Mouse (Mus musculus) urinary bladder, postnatal 36 days (tissue): ENCODE data around the gene Bbs9.
A peak's percentile ranks its signal among the peaks of the same experiment; 100 is the strongest.

ENCODE experiments used
- DNase-seq, 2 experiments: peaks; one replicate each; pipeline ENCODE4 v3.0.0; 2022; ENCODE audit warnings: low spot score in 2 of 2, mixed read lengths in 1 of 2

The Bbs9 gene

DNA sequence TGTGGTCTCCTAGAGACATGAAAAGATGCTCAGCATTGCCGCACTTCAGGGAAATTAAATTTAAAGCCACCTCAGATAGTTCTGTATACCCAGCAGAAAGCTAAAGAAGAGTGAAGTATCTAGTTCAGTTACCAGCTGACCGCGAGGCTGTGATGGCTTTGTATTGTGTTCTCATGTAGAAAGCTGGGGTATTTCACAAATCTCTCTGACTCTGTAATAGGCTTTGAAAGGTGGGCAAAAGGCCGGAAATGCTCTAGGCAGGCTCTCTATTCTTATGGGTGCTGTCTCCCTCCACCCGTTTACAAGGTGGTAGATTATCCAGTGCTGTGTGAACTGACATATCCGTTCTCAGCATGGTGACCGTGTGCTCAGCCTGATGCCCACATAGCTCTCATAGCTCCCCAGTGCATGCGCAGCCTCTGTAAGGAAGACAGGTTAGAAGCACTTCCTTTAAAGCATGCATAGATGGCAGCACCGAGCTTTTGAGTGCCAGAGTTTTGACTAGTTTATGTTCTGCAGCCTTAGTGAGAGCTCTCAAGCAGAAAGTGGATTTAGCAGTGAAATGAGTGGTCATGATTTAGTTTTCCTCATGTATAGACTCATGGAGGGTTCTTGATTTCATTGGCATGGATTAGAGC lies 57.4 kb downstream of the Bbs9 start:
- DNase-seq, result no peak

DNA sequence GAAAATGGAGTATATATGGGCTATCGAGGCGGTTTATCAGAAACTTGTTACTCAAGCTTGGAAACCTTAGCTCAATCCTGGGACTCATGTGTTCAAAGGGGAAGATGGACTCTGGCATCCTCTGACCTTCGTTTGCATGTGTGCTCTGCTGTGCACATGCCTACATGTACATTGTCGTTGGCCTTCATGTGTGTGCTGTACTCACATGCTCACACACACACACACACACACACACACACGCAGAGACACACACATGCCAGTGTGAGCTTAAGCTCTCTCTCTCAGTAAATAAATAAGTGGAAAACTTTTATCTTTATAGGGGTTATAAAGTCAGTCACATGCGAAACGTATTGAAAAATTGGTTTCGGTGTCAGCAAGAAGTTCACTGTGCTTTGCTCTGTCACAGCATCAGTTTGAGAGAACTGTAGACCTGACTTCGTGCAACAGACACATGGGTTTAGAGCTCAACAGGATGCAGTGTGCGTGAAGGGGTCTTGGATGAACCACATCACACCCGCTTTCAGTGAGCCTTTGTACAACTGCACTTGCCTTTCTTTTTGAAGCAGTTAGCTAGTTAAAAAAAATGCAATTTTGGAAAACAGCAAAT lies 62.4 kb downstream of the Bbs9 start:
- no peak for DNase-seq

DNA sequence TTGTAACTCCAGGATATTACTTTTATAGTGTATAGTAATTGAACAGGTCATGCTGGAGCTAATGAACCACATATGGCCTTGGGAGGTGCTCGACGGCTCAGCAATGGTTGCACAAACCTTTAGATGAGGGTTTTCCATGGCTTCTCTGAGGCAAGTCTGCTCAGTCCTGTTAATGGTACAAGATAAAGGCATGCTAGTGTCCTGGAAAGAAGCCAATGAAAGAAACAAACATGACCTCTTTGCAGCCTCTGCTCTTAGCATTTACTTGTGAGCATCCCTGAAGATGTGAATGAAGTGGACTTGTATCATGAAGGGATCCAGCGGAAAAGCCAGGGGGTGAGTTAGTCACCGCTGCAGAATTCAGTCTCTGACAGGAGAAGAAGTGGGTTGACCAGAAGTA lies 64.0 kb downstream of the Bbs9 start:
- DNase-seq, result no peak

DNA sequence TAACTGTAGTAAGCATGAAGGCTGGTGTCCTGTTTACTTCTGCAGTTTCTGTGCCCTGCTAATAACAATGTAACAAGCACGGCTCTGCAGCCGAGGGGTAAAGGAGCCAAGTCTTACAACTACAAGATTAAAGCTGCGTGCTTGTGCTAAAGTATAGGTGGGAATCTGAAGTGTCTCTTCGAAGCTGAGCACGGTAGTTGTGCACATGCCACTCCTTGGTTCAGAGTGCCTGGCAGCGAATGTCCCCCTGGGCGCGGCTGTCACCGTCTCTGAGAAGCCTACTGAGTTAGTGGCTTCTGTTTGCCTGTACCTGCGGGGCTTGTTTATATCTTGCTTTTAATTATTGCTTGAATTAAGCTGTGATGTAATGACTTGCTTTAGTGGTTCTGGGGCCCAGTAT lies 65.6 kb downstream of the Bbs9 start:
- DNase-seq, result no peak

DNA sequence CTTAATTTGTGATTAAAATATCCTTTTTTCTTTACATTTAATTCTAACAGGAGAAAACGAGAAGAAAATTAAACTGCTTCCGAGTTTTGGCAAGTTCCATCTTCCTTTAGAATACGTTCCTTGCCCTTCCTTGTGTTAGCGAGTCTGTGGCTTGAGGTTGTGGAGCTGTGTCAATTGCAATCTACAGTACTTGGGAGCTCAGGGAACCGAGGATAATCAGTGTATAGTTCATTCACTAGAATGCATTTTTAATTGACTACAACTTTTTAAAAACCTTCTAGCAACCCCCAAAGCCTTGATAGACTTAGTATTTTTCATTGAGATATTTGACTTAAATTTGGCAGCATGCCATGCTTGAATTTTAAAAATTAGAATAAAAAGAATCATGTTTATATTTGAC lies 68.0 kb downstream of the Bbs9 start:
- no peak for DNase-seq

DNA sequence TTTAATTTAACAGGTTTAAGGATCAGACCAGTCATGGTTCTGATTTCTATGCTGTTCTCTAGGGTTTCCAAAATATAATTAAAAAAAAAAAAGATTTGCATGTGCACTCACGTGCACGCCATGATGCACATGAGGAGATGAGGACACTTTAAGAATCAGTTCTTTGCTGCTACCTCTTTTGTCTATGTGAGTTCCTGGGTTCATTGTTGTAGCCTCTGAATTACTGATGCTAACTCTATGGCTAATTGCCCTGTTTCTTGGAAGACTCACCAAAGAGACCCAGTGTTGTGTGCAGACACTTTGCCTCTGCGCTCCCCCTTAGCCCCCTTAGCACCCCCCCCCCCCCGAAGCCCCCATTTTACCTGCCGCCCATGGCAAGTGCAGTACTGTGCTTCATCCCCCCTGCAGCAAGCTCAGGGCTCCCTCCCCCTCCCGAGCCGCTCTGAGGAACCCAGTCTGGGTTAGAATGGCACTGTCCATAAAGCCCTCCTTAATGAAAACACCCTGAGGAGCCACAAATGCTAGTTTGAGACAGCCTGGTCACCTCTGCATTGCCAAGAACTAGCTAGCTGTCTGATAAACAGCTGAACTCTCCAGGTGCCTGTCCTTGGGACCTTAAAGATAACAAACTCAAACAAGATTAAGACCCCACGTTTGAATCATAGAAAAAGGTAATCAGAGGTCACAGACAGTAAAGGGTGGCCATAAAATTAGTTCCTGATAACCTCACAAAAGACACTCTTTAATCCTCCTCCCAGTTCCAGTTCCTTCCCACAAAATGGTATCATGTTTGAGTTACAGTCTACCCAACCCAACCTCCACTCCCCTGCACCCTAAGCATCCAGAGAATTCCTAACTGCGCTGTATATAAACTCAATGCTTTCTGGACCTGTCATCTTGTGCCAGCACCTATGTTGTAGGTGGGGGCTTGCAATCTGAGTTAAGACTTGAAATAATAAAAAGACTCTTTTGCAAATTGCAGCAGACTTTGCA lies 69.1 kb downstream of the Bbs9 start:
- no peak for DNase-seq

DNA sequence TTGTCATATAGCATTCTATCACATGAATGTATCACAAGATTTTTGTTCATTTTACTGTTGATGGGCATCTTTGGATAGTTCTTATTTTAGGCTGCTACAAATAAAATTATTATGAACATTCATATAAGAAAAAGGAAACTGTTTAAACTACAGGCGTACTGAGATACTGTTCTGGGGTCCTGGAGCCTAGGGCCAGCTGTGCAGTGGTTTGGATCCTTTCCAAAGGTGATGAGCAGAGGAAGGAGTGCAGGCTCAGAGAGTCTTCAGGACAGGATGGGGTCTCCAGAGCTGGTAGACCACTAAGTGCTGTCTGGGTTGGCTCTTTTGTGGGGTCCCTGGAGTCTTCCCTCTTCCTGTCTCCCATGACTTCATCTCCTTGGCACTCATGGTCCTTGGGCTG lies 75.8 kb downstream of the Bbs9 start:
- DNase-seq, result no peak

DNA sequence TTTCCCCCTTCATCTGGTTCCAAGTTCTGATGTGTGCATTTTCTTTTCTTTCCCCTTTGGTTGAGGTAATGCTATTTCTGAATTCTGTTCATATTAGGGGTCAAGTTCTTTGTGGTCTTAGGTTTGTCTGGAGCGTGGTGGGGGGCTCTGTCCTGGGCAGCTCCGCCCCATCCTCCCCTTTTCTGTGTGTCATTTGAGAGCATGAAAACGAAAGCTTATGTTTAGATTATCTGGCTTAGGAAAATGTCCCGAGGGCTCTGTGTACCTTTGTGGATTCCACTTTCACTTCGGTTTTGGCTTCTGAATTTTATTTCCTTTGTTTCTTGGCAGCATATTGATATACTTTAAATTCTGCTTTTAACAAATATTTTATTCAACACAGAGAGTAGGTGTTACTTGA lies 80.6 kb downstream of the Bbs9 start:
- DNase-seq, result no peak

DNA sequence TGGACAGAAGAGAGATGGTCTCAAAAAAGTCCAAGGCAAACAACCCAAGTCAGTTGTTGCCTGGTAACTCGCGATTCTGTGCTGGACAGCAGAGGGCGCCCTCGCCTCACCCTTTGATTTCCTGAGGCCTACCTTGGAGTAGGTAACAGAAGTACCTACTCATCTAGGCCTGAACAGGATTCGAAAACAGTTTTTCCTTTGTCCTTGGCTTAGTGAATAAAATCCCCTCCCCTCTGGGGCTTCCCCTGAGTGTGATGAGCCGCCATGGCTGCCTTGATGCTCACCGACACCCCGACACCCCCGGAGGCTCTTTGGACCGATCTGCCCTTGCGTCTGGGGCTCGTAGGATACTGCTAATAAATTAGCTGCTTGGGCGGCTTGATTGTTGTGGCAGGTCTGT lies 82.0 kb downstream of the Bbs9 start:
- peak; percentile 32 to 69 for DNase-seq

DNA sequence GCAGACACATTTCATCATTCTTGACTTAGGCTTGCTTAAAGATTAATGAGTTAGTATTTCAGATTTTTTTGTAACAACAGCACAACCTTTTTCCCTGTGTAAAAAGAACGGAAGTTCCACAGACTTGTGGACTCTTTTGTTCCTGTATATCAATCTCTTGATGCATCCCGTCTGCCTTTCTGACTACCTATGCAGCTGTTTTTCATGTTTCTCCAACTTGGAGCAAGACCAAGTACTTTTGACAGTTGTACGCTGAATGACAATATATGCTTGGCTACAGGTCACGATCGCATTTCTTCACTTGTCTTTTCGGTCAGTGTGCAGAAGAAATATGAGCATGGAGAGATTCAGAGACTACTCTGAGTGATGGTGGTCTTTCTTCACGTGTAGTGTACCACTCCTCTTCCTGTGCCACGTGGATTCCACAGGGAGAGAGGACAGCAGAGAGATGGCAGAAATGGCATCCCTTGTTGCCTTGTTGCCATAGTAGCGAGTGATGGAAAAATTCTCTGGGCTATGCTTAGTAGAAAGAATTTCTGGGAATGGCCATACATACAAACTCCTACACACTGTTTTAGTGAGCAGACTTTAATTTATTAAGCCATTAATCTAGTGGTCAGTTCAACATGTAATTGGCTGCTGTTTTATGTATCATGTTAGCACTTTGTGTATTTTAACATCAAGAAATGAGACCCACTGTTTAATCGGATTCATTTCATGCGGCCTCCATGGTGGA lies 88.3 kb downstream of the Bbs9 start:
- no peak for DNase-seq

DNA sequence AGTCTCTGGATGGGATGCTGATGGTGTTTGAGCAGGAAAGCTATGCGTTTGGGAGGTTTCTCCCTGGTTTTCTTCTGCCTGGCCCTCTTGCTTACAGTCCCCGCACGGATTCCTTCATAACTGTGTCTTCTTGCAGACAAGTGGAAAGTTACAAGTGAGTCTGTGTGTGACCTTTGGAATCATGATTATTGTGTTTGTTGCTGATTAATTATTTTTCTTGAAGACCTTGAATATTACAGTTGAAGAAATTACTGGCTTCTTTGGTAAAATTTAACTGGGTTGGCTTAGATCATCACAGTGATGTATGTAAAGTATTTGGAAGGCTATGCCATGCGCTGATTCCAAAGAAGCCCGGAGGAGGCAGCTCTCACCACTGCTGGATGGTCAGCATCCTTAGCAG lies 92.2 kb downstream of the Bbs9 start:
- DNase-seq, result no peak

DNA sequence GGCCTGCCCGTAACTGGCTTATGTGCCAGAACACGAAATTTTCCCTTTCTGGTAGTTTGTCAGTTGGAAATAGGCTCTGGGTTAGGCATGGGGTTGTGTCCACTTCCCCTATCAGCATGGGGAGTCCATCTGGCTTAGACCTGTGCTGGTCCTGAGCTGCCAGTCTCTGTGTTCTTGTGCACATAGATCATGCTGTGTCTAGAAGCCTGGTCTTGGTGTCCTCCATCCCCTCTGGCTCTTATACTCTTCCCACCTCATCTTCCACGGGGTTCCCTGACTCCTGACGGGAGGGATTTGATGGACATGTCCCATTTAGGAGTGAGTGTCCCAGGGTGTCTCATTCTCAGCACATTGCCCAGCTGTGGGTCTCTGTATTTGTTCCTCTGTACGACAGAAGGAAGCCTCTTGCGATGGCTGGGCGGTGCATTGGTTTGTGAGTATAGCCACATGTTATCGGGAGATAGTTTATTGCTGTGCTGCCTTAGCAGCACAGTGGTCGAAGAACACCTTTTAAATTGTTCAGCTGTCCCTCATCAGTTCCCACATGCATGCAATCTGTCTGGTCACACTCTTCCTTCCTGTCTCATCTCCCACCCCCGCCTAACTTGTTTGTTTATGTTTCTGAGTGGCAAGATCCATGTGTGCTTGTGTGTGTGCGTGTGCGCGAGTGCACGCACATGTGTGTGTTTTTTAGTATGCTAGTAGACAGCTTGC lies 101.1 kb downstream of the Bbs9 start:
- DNase-seq, result no peak

DNA sequence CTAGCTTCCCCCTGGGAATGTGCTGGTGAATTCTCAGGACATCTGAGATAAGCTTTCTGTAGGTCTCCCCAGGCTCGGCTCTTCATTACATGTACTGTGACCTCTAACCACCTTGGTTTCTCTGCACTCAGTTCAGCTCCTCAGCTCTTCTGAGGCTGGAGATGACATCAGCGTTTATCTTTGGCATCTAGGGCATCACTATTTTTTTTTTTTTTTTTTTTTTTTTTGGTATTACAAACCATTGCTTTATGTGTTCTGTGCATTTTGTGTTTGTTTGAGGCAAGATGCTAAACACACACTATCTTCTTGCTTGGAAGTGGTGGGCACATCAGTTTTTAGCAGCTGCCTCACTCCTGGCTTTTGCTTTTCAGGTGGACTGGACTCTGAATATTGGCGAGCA lies 102.8 kb downstream of the Bbs9 start:
- no peak for DNase-seq

DNA sequence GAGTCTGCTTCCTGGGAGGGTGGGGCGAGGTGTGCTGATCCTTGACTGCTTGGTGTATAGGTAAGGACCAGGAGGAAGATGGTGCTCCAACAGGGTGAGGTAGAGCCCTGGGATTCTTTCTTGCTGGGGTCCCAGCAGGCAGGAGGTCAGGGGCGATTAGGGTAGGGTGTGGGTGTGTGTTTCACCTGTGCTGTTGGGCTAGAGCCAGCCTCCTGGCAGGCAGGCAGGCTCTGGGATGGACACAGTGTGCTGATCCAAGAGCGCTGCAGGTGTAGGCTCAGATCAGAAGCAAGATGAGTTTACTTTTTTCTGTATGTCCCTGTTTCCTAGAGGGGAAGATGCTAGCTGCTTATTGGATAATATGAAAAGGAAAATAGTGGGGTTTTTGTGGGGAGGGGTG lies 108.7 kb downstream of the Bbs9 start:
- no peak for DNase-seq

DNA sequence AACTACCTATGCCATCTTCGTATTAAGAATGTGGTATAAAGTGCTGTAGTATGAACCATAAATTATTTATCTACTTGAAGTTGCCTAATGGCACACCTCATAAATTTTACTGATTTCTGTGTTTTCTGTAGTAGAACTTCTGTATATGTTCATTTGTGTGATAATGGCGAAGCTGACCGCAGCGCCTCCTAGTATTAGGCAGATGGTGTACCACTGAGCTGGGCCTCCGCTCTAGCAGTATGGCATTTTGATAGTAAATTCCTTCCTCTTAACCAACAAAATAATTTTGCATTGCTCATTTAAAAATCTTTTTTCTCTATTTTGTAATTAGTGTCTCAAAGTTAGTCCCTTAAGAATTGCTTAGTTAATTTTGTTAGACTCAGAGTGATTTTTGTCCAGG lies 117.5 kb downstream of the Bbs9 start:
- DNase-seq, result no peak

DNA sequence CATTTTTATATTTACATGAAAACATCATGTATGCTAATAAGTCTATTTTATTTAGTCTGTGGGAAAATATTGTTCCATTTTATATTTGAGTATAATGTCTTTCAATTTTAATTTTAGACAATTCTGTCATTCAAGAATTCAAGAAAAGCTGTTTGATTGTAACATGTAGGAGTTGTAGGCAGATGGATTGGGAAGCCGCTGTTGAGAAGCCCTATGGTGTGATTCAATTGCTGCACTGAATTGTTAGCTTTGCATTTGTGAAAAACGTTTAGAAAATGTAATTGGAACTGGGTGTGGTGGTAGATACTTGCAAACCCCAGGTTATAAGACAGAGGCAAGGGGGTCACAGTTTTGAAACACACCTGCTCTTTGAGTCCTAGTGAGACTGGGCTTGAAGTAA lies 121.1 kb downstream of the Bbs9 start:
- DNase-seq, result no peak

DNA sequence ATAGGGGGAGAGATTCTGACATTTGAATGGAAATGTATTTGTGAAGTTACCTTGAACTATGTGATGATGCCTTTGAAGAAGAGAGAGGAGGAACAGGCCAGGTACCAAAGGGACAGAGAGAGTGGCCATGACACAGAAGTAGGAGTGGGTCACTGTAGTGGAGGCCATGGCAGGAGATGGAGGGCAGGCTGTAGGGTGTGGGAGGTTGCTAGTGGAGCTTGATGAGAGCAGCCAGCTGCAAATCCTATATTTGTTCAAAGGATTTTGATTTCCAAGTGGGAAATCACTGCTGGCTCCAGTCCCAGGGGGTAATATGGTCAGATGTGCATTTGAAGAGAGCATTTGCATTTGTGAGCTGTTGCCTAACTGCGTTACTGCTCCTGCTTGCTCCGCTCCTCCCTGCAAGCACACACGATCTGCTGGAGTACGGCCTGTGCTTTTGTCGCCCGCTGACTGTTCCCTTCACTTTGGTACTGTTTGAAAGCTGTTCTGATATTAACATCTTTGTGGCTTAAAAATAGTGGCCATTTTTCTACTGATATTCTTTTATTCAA lies 137.8 kb downstream of the Bbs9 start:
- DNase-seq, result no peak

DNA sequence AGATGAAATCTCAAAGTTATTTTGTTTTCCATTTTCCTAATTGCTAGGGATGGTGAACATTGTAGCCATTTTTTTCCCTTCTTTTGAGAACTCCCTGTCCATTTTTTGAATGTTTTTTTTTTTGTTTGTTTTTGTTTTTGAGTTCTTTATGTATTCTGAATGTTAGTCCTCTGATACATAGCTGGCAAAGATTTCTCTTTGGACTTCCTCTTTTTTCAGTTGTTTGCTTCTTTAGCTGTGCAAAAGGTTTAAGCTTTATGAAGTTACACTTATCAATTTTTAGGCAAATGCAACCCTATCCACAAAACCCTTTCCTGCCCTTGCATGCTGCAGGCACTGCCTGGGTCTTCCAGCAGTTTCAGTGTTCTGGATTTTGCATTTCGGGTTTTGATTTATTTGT lies 143.7 kb downstream of the Bbs9 start:
- DNase-seq, result no peak

DNA sequence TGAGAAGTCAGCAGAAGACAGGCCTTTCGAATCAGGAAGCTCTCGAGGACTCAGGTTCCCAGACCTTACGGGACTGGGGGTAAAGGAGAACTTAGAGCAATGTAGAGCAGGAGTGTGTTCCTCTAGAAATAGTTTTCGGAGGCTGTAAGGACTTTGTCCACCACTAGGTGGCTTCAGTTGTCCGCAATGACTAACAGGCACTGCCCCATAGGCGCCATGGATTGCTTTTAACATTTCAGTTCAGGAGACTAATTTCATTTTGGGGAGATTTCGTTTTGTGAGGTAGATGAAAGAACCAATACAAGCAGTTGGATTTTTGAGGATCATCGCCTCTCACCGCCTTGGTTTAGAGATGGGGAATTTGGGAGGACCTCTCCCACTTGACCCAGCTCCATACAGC lies 149.5 kb downstream of the Bbs9 start:
- DNase-seq, result peak in 1 of 2 experiments; percentile 11

DNA sequence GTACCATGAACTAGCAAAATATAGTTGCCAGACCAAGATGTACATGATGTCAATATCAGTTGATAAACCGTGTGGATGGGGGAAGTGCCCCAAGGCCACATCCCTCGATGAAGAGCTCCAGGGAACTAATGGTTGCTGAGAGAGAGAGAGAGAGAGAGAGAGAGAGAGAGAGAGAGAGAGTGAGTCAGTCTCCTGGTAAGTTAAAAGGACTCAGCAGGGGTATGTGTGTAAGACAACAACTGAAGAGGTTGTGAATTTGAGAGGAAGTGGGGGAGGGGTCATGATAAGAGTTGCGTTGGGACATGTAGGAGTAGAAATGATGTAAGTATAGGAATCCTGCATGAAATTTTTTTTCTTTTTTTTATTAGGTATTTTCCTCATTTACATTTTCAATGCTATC lies 150.5 kb downstream of the Bbs9 start:
- no peak for DNase-seq

DNA sequence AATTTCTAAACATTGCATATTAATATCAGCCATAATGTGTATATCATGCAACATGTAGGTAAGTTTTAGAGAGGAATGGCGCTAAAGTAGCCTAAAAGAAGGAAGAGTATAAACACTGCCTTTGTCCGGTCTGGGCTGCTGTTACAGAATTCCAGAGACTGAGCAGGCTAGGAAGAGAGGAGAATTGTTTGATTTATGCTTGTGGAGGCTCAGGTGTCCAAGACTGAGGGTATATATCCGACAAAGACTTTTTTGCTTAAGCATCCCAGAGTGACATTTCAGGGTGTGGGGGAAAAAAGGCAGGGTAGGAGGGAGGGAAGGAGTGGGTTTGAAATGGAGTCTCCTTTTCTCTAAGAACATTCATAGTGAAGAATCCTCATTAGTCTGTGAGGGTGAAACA lies 152.4 kb downstream of the Bbs9 start:
- no peak for DNase-seq
